Mouse (Mus musculus) forebrain, embryonic 10.5 days (tissue): ENCODE data around the gene Sh3bp5. TPM values are rescaled to one million over a fixed set of nuclear protein-coding genes. Genes with fewer than 3 reads are reported as not detected.
"Not testable (repeated sequence)": the region's sequence is repeated elsewhere in the genome, so short reads cannot be mapped to it uniquely, and the experiment has no call there.

Source experiments
- DNase-seq: peaks from one replicate; pipeline ENCODE4 v3.0.0-alpha.2; 2017; ENCODE audit warnings: low spot score; ENCODE audit errors: extremely low spot score
- H3K27ac ChIP-seq: fragments of 300-500 bp; sonication (generic); 2 replicates; pipeline ENCODE4 v1.5.1; 2016; ENCODE audit warnings: mild to moderate bottlenecking
- H3K27me3 ChIP-seq: fragments of 300-500 bp; sonication (generic); 2 replicates; pipeline ENCODE4 v1.6.1; 2016; ENCODE audit warnings: mild to moderate bottlenecking; ENCODE audit not compliant: poor library complexity, severe bottlenecking
- H3K36me3 ChIP-seq: fragments of 300-500 bp; sonication (generic); replicated peaks from 2 replicates; pipeline ENCODE4 v1.6.1; 2016; ENCODE audit warnings: mild to moderate bottlenecking, moderate library complexity
- H3K4me1 ChIP-seq: fragments of 300-500 bp; sonication (generic); 2 replicates; pipeline ENCODE4 v1.6.1; 2016
- H3K4me3 ChIP-seq: fragments of 300-500 bp; sonication (generic); 2 replicates; pipeline ENCODE4 v1.5.1; 2016; ENCODE audit warnings: mild to moderate bottlenecking, moderate library complexity
- H3K9me3 ChIP-seq: fragments of 300-500 bp; sonication (generic); 2 replicates; pipeline ENCODE4 v1.6.1; 2016; ENCODE audit warnings: mild to moderate bottlenecking, moderate library complexity
- WGBS: fragments of 180-500 bp; shearing (Covaris S2); methylation state at CpG from one replicate; pipeline ENCODE4 v1.1.7; 2016; 5-methylcytosine and 5-hydroxymethylcytosine counted together
- polyA plus RNA-seq: library from polyadenylated mRNA; unstranded; fragments of >200 nt; fragmentation: Nextera tagmentation; extraction: Ambion mirVana; gene quantifications from 2 replicates; pipeline ENCODE4 v1.2.1, GENCODE M21; 2016

Gene Sh3bp5
- polyA plus RNA-seq, result 17.6 and 18.3 TPM in 2 replicates

DNA sequence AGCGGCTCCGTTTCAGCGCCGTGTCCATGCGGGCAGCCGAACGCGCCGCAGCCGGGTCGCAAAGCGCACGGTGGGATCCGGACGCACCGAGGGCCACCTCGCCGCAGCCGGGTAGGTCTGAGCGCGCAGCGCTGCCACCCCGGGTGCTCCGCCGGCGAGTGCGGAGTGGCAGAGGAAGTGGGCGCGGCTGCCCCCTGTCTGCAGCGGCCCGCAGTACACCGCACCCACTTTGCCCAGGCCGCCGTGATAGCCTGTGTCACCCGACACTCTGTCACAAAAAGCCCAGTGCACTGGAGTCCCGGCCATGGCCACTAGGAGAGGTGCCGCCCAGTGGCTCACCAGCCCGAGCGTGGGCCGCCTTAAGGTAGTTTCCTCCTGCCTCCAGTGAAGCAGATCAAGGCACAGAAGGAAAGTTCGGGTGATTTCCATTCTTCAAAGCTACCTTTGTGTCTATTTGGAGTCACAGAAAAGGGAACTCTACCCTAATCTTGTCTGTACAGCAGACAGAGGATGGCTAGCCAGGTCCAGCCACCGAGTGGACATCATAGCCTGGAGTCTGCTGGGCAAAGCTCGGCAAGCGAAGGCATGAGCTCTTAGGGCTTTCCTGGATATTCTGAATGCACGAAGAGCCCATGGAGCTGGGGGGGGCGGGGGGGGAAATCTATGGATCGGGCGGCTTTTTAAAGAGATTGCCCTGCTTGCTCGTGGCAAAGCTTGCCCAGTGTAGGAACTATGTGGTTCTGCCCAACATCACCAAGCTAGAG is at the start of gene Sh3bp5:
TSS of gene Sh3bp5 (minus strand) at position 149 of the 764 bp plus-strand sequence.
- H3K9me3 ChIP-seq, result no peaks in the 10 kb centered on the region
- H3K4me1 ChIP-seq, result peaks cover 49% of the 10 kb centered on the region
- peak within 1 kb of the TSS; percentile 72 for H3K4me3 ChIP-seq
- DNase-seq, result peak; percentile 91
- 11% methylated on average over 49 of the region's 49 CpGs for WGBS
- H3K36me3 ChIP-seq, result no peaks in the 10 kb centered on the region
- H3K27me3 ChIP-seq, result peaks cover 40% of the 10 kb centered on the region
- H3K27ac ChIP-seq, result peak within 1 kb of the TSS; percentile 85

DNA sequence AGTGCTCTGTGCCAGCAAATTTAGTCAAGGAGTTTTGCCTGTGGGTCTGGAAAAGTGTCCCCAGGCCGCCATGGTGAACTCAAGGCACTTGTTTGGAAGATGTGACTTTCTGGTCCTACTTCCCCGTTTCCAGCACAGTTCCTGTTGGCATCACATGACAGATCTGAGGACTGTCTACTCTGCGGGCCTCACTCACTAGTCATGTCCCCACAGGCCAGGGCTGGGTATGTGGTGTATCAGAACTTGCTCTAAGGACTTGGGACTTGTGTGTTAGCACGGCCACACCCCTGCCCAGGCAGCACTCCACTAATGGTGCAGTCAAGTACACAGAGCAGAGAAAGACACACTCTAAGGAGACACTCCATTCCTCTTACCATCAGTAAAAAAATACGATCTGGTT is 46.5 kb upstream of the Sh3bp5 start:
- Histone ChIP-seq H3K4me3 (no peak overlapping the region), H3K4me1 (no peaks in the 10 kb centered on the region), H3K9me3 (no peaks in the 10 kb centered on the region), H3K27me3 (no peaks in the 10 kb centered on the region), H3K36me3 (peaks cover 96% of the 10 kb centered on the region), H3K27ac (no peak overlapping the region)
- WGBS, result 90% methylated on average over 5 of the region's 5 CpGs
- no peak for DNase-seq

DNA sequence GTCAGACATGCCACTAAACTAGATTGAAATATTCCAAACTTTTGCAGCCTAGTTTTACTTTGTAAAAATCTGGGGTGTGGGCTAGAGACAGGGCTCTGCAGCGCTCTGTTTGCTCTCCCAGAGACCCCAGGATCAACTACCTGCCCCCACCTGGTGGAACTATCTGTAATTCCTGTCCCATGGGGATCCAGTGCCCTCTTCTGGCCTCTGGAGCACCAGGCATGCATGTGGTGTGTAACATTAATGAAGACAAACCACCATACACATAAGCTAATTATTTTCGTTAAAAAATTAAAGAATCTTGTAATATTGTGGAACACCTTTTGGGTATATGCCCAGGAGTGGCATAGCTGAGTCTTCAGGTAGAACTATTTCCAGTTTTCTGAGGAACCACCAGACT is 37.4 kb upstream of the Sh3bp5 start:
- Histone ChIP-seq H3K27ac (no peak overlapping the region), H3K9me3 (no peaks in the 10 kb centered on the region), H3K36me3 (peaks cover 16% of the 10 kb centered on the region), H3K4me3 (no peak overlapping the region), H3K27me3 (no peaks in the 10 kb centered on the region), H3K4me1 (no peaks in the 10 kb centered on the region)
- WGBS, result 80% methylated on average over 2 of the region's 2 CpGs
- no peak for DNase-seq

DNA sequence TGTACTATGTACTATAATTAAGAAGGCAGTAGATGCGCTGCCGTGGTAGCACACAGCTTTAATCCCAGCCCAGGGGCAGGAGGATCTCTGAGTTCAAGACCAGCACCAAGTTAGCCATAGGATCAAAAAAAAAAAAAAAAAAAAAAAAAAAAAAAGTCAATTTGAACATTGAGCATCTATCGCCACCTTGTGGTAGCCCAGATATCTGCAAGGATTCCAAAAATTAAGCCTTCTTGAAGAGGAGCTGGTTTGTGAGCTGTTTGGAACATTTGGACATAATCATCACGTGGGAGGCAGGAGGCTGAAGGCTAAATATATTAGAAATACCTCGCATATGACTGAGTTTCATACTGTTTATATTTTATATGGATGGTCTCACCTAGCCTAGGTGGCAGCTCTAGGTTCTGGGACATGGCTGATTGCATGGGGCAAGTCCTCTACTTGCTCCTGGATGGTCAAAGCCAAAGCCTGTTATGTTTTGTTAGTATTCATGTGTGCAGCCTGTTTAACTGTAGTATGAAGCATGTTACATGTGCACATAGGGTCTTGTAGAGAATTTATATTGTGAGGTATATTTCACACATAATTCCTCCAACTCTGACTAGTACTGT is 36.7 kb upstream of the Sh3bp5 start:
- 7% methylated on average over 5 of the region's 5 CpGs for WGBS
- 0 out of 2 replicates have a peak, but pooled peaks cover 2% of the 10 kb centered on the region for H3K4me1 ChIP-seq
- H3K27me3 ChIP-seq, result no peaks in the 10 kb centered on the region
- no peaks in the 10 kb centered on the region for H3K9me3 ChIP-seq
- no peak overlapping the region for H3K4me3 ChIP-seq
- no peak overlapping the region for H3K27ac ChIP-seq
- peak; percentile 31 for DNase-seq
- H3K36me3 ChIP-seq, result peaks cover 10% of the 10 kb centered on the region; the same call in 1 of the 2 replicates

DNA sequence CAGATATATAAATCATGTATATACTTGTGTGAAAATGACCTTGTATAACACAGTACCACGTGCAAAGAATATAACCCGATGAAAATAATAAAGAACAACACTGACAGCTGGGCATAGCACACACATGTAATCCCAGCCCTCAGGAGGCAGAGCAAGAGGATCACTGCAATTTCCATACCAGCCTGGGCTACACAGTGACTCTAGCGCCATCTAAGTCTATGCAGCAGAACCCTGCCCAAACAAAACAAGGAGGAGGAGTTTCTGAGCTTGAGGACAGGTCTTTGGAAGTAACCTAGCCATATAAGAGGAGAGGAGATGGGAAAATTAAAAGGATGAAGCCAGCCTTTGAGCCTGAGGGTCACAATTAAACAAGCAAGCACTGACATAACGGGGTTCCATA is 33.8 kb upstream of the Sh3bp5 start:
- 64% methylated on average over 4 of the region's 4 CpGs for WGBS

DNA sequence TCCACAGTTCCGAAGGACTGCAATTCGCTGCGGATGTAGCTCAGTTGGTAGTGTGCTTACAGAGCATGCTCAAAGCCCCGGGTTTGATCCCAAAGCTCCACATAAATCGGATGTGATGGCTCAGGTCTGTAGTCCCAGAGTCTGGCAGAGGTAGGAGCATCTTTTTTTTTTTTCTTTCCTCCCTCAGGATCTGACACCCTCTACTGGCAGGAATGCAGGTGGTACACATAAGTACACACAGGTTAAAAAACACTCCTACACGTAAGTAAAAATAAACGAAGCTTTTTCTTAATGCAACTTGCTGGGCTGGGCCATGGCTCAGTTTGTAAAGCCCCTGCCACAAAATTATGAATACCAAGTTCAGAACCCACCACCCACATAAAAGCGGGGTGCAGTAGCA is 28.3 kb upstream of the Sh3bp5 start:
- no peak overlapping the region for H3K27ac ChIP-seq
- no peaks in the 10 kb centered on the region for H3K36me3 ChIP-seq
- peaks cover 10% of the 10 kb centered on the region for H3K4me1 ChIP-seq
- H3K4me3 ChIP-seq, result no peak overlapping the region
- no peak for DNase-seq
- no peaks in the 10 kb centered on the region for H3K9me3 ChIP-seq
- no peaks in the 10 kb centered on the region for H3K27me3 ChIP-seq
- WGBS, result 60% methylated on average over 8 of the region's 8 CpGs

More for the DNA sequence above, 33.8 kb upstream of the Sh3bp5 start:
- Histone ChIP-seq H3K4me3 (no peak overlapping the region), H3K27ac (no peak overlapping the region), H3K27me3 (no peaks in the 10 kb centered on the region), H3K36me3 (no peaks in the 10 kb centered on the region), H3K4me1 (0 out of 2 replicates have a peak, but pooled peaks cover 2% of the 10 kb centered on the region), H3K9me3 (no peaks in the 10 kb centered on the region)
- DNase-seq, result no peak

DNA sequence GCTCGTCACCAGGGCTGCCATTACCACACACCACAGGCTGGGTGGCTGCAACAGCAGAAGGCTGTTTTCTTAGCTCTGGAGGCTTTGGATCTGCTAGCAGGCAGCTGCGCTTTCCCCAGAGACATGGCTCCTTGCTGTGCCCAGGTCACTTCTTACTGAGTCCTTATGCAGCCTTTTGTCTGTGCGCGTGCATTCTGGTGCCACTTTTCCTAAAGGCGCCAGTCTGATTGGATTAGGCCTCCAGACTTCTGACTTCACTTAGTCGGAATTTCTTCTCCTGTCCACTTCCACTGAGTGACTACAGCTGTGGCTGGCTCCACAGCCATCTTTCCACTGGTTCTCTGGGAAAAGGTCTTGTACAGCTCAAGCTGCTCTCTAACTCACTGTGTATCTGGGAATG is 27.0 kb upstream of the Sh3bp5 start:
- Histone ChIP-seq H3K9me3 (no peaks in the 10 kb centered on the region), H3K36me3 (no peaks in the 10 kb centered on the region), H3K4me1 (peaks cover 10% of the 10 kb centered on the region), H3K4me3 (no peak overlapping the region), H3K27ac (no peak overlapping the region), H3K27me3 (no peaks in the 10 kb centered on the region)
- no peak for DNase-seq
- WGBS, result 78% methylated on average over 6 of the region's 6 CpGs

DNA sequence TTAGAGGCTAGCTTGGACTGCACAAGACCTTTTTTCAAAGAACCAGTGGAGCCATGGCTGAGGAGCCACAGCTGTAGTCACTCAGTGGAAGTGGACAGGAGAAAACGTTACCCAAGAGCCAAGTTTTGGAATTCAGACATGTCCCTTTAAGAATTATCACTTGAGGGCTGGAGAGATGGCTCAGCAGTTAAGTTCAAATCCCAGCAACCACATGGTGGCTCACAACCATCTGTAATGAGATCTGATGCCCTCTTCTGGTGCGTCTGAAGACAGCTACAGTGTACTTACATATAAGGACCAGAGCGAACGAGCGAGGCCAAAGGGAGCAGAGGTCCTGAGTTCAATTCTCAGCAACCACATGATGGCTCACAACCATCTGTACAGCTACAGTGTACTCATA is 26.3 kb upstream of the Sh3bp5 start:
- not testable (repeated sequence) for H3K4me1 ChIP-seq, H3K9me3 ChIP-seq, DNase-seq, H3K36me3 ChIP-seq, H3K4me3 ChIP-seq, H3K27me3 ChIP-seq, H3K27ac ChIP-seq
- 79% methylated on average over 5 of the region's 5 CpGs for WGBS

DNA sequence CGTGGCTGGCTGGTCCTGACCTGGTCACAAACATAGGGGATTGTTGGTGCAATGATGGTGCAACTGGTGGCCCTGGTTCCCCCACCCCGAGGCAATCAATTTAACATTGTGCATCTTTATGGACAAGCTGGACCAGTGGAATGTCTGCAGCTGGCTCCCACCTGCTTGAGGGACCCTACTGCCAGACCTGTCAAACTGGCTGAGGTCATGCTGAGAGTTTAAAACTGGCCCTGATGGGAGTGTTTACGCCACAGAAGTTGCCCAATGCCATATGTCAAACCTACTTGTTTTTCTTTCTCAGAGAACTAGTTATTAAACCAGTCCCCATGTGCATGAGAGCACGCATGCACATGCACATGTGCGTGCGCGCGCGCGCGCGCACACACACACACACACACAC is 22.1 kb upstream of the Sh3bp5 start:
- no peaks in the 10 kb centered on the region for H3K27me3 ChIP-seq
- DNase-seq, result no peak
- H3K4me3 ChIP-seq, result no peak overlapping the region
- WGBS, result 92% methylated on average over 12 of the region's 12 CpGs
- no peaks in the 10 kb centered on the region for H3K36me3 ChIP-seq
- H3K4me1 ChIP-seq, result peaks cover 4% of the 10 kb centered on the region
- no peaks in the 10 kb centered on the region for H3K9me3 ChIP-seq
- H3K27ac ChIP-seq, result no peak overlapping the region

DNA sequence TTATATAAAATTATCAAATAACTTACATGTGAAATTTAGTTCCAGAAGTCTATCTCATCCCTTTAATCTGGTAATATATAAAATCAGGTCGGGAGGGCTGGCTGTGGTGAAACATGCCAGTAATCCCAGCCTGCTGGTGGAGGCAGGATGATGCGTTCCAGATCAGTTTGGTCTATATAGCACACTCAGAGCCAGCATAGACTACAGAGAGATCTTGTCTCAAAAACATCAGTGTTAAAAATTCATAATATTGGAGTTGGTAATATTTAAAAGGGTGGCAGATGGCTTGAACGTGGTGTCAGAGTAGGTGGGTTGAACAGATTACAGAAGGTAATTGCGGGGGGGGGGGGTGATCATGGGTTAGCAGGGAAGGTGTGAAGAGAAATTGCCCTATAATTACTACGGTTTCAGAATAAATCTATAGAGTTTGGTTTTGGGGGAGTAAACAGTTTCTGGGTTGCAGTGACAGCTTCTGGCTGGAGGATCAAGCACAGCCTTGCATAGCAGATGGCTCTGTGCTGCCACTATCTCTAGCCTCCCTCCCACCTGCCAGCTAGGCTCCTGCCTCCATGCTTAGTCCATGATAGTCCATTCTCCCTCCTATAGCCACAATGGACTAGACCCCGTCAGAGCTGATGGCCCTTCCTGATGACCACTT is 20.3 kb upstream of the Sh3bp5 start:
- WGBS, result 90% methylated on average over 6 of the region's 6 CpGs
- no peak for DNase-seq
- Histone ChIP-seq H3K27me3 (no peaks in the 10 kb centered on the region), H3K27ac (no peak overlapping the region), H3K4me1 (no peaks in the 10 kb centered on the region), H3K36me3 (no peaks in the 10 kb centered on the region), H3K9me3 (no peaks in the 10 kb centered on the region), H3K4me3 (no peak overlapping the region)

DNA sequence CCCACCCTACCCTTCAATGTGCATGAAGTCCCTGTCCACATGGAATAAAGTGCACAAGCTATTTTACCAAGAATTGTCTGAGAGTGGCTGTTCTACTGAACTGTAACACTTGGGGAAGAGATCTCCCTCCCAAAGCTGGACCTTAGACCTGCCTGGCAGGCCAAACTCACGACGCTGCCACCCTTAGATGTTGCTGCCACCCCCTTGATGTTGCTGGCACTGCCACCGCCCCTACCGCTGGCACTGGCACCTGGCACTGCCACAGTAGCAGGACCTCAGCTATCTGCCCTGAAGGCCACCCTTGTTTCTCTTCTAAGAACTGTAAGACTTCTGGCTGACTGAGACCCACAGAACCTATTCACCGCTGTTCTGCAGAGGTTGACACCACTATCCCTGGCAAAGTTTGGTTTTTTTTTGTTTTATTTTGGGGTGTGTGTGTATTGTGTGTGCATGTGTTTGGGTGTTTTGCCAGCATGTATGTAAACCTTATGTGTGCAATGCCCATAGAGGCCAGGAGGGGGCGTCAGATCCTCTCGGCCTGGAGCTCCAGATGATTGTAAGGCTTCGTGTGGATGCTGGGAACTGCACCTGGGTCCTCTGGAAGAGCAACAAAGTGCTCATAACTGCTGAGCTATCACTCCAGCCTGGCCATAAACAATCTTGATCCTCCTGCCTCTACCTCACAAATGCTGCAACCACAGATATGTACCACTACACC is 19.1 kb upstream of the Sh3bp5 start:
- Histone ChIP-seq H3K9me3 (no peaks in the 10 kb centered on the region), H3K4me1 (no peaks in the 10 kb centered on the region), H3K27me3 (no peaks in the 10 kb centered on the region), H3K36me3 (no peaks in the 10 kb centered on the region), H3K4me3 (no peak overlapping the region), H3K27ac (no peak overlapping the region)
- no peak for DNase-seq
- WGBS, result 87% methylated on average over 8 of the region's 8 CpGs

DNA sequence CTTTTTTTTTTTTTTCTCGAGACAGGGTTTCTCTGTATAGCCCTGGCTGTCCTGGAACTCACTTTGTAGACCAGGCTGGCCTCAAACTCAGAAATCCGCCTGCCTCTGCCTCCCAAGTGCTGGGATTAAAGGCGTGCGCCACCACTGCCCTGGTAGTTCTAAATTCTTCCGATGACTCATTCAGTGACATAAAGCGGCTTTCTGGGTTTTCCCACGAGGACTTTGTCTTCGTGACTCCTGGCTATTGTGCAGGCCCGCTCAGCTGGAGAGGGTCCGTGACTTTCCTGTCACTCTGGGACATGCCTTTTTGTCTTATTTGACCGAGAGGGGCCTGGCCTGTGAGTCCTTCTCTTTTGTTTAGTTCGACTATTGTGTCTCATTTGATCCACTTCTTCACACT is 18.1 kb upstream of the Sh3bp5 start:
- not testable (repeated sequence) for H3K27ac ChIP-seq, H3K27me3 ChIP-seq, H3K36me3 ChIP-seq, H3K4me1 ChIP-seq, H3K4me3 ChIP-seq, H3K9me3 ChIP-seq, DNase-seq
- 81% methylated on average over 12 of the region's 12 CpGs for WGBS
